Mouse (Mus musculus): ENCODE measurements around the gene Cd200. TPM values are rescaled to one million over a fixed set of nuclear protein-coding genes. Genes with fewer than 3 reads are reported as not detected.

Cd200 gene
- polyA plus RNA-seq, 1 experiment, result 112 TPM

DNA sequence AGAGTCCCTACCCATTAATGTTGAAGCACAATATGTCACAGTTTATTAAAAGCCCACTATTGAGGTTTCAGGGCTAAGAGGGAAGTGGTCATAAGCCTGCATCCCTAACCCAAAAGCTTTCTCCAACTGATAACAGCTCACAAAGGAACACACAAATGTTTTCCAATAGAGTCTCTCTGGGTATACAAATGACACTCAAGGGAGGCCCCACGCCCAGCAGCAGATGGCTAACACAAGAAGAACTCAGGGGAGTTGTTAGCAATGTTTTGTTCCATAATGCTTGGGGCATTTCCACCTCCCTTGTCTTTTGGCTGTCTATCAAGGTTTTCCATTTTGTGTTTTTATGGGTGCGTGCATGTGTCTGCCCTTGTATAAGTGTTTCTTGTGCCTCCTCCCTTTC lies 64.0 kb downstream of the Cd200 start:
- DNase-seq (ENCODE audit: extremely low spot score in 1 of 2, low spot score in 1 of 2), result no peak

DNA sequence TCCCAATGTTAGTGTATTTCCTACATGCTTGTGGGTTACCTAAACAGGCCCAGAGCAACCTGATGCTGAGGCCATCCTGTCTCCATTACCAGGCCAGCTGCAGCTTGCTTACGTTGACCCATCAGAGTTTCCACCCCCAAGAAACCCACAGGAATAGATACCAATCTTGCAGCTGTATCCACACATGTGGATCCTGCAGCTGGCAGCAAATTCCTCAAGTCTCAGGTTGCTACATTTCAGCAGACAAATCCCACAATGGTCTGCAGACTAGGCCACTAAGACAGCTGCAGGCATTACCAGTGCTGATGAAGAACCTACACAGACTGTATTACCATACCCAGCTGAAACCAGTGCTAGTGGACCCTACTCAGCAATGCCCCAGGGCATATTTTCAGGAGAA lies 72.4 kb downstream of the Cd200 start:
- no peak for DNase-seq (ENCODE audit: extremely low spot score in 1 of 2, low spot score in 1 of 2)

DNA sequence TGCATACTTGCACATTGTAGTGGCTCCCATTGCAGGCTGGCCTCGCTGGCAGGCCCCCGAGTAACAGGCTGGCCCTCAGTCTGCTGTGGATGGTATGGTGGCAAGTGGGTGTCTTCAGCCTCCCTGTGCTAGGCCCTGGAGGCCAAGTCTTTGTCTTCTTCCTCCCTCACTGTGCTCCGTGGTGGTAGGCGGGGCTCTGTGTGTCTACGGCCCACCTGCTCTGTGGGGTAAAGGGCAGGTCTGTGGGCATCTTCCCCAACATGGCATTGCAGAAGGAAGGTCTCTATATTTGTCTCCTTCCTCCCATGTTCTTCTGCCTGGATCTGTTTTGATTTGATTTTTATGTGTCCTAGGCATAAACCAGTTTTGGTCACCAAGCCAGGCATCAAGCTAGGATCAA lies 74.0 kb downstream of the Cd200 start:
- DNase-seq (ENCODE audit: extremely low spot score in 1 of 2, low spot score in 1 of 2), result no peak

DNA sequence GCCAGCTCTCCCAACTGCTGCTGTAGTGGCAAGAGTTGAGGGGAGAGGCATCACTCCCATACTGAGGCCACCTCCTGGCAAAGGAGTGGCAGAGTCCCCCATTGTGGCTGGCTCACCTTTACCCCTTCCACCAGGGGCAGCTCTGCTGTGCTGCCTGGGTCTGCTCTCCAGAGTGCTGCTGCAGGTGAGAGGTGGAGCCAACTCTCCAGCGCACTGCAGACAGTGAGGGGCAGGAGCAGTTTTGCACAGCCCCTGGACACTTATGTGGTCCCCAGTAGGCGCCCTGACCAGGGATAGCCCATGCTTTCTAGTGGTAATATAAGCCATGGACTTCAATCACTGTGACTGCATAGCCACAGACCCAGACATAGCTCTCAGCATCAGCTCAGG lies 74.5 kb downstream of the Cd200 start:
- no peak for DNase-seq (ENCODE audit: extremely low spot score in 1 of 2, low spot score in 1 of 2)

DNA sequence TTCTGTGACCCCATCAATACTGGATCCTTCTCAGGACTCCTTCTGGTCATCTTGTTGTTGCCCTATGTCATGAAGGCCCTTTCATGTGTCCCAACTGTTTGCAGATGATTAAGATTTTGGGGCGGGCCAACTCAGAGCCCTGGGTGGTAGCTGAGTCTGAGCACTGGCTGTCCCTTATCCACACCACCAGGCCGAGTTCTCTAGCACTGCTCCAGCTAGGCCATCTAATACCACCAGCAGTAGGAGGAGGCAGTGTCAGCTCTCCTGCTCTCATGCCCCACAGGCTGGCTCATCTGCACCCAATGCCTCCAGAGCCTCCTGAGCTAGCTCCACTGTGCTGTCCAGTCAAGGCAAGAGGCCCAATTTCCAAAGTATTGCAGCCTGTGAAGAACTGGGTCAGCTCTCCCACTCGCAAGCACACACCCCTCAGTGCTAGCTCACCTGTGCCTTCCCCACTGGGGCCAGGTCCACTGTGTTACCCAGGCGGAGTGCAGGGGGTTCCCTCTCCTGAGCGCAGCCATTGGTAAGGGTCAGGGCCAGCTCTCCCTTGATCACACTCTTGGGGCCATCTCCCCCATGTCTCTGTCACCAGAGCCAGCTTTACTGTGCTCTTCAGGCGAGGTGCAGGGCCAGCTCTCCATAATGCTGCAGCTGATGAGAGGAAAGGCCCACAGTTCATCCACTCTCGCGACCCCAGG lies 75.0 kb downstream of the Cd200 start:
- DNase-seq (ENCODE audit: extremely low spot score in 1 of 2, low spot score in 1 of 2), result no peak

DNA sequence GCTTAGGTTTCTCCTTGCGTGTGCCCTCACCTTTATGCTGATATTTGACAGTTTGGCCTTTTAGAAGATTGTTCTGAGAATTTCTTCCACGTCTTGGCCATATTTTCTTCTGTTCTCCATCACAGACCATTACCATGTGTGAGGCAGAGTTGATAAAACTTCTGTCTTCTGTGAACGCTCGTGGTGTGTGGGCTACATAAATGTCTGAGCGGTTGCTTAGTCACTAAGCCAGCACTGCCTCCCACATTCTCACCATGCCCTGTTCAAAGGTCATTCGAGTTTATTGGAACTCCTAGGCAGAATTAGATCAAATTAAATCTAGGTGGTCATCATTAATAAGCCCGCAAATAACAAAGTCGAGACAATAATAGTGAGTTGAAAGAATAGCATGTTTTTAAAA lies 76.3 kb downstream of the Cd200 start:
- DNase-seq (ENCODE audit: extremely low spot score in 1 of 2, low spot score in 1 of 2), result peak in 1 of 2 experiments; percentile 31

Other genes starting within 250 kb of the Cd200 start
- 0.69 and 0.80 TPM in 2 replicates for gene Btla, start 184.7 kb downstream of the Cd200 start, polyA plus RNA-seq (2012; rRNA removed)
- gene Gm609, start 83.9 kb upstream of the Cd200 start, polyA plus RNA-seq (2012; rRNA removed), result 0.44 and 0.50 TPM in 2 replicates
- not detected in 2 replicates for gene Gm17783, start 123.0 kb upstream of the Cd200 start, polyA plus RNA-seq (2012; rRNA removed)
- not detected in 2 replicates for gene Slc9c1, start 126.3 kb upstream of the Cd200 start, polyA plus RNA-seq (2012; rRNA removed)
- not detected in 2 replicates for gene Gcsam, start 201.3 kb upstream of the Cd200 start, polyA plus RNA-seq (2012; rRNA removed)
- gene BC016579, start 245.0 kb upstream of the Cd200 start, polyA plus RNA-seq (2012; rRNA removed), result 0.13 and 0.44 TPM in 2 replicates

Measured in frontal cortex, adult 2 months (tissue).